Mouse (Mus musculus) neutrophil, adult 5-6 weeks (primary cell): Measurements from ENCODE around the gene Spata21. TPM values are rescaled to one million over a fixed set of nuclear protein-coding genes. Genes with fewer than 3 reads are reported as not detected.
"Not testable (repeated sequence)": the region's sequence is repeated elsewhere in the genome, so short reads cannot be mapped to it uniquely, and the experiment has no call there.

ENCODE experiments used
- ATAC-seq: fragments of 151-379, 151-347 bp; 2 replicates; pipeline ENCODE4 v1.8.0; 2017; ENCODE audit warnings: mild to moderate bottlenecking, moderate TSS enrichment; ENCODE audit not compliant: insufficient number of reproducible peaks, poor library complexity, low FRiP score, severe bottlenecking; ENCODE audit errors: extremely low read depth
- total RNA-seq: library from RNA; stranded (forward); fragments of 200-1000 nt; gene quantifications from 2 replicates; pipeline ENCODE4 v1.2.3, GENCODE M21; 2017

Gene Spata21
- total RNA-seq, 1 experiment from 2014 or later: not detected

- ATAC-seq: not testable (repeated sequence)
Measured at GRCm38 (mm10) chr4:141145124-141145523, 57.0 kb downstream of the Spata21 start.

GRCm38 (mm10) chr4:141146491-141147033 is 58.4 kb downstream of the Spata21 start:
- ATAC-seq: no peak

- ATAC-seq: peak; percentile 81
Measured at GRCm38 (mm10) chr4:141147112-141148008, 59.2 kb downstream of the Spata21 start, which contains the start of gene Fbxo42. Fbxo42 (plus strand) TSS chr4:141147913.

- peak; percentile 20; the same call in 1 of the 2 replicates for ATAC-seq
Measured at GRCm38 (mm10) chr4:141148009-141148801, 60.1 kb downstream of the Spata21 start.

GRCm38 (mm10) chr4:141149116-141149515 is 61.0 kb downstream of the Spata21 start:
- ATAC-seq: no peak

- ATAC-seq: peak; percentile 14; the same call in 1 of the 2 replicates
Measured at GRCm38 (mm10) chr4:141157485-141157884, 69.4 kb downstream of the Spata21 start.

GRCm38 (mm10) chr4:141158609-141159008 is 70.5 kb downstream of the Spata21 start:
- no peak for ATAC-seq

GRCm38 (mm10) chr4:141159093-141159492 is 71.0 kb downstream of the Spata21 start:
- no peak for ATAC-seq

GRCm38 (mm10) chr4:141159666-141160065 is 71.5 kb downstream of the Spata21 start:
- ATAC-seq: 0 out of 2 replicates have a peak, but pooled peaks have one; percentile 15

GRCm38 (mm10) chr4:141160193-141160592 is 72.1 kb downstream of the Spata21 start:
- no peak for ATAC-seq

- ATAC-seq: no peak
Measured at GRCm38 (mm10) chr4:141161699-141162208, 73.6 kb downstream of the Spata21 start.

Other genes starting within 250 kb of the Spata21 start
- 0.49 and 0.81 TPM in 2 replicates for gene Padi1, start 242.6 kb upstream of the Spata21 start, total RNA-seq
- 8.4 and 9.3 TPM in 2 replicates for gene Padi2, start 182.0 kb upstream of the Spata21 start, total RNA-seq
- gene Sdhb, start 127.1 kb upstream of the Spata21 start, total RNA-seq: 71.8 and 72.5 TPM in 2 replicates
- 47.8 TPM in 2 replicates for gene Atp13a2, start 101.5 kb upstream of the Spata21 start, total RNA-seq
- gene Mfap2, start 77.9 kb upstream of the Spata21 start, total RNA-seq: not detected in 2 replicates
- 6.5 and 6.8 TPM in 2 replicates for gene Crocc, start 27.8 kb upstream of the Spata21 start, total RNA-seq
- gene Necap2, start 10.0 kb upstream of the Spata21 start, total RNA-seq: 104 and 117 TPM in 2 replicates
- gene Szrd1, start 51.4 kb downstream of the Spata21 start, total RNA-seq: 46.0 and 46.1 TPM in 2 replicates
- 10.8 and 10.9 TPM in 2 replicates for gene Fbxo42, start 59.6 kb downstream of the Spata21 start, total RNA-seq
- 0.70 and 1.2 TPM in 2 replicates for gene Rsg1, start 125.6 kb downstream of the Spata21 start, total RNA-seq
- not detected in 2 replicates for gene Arhgef19, start 151.2 kb downstream of the Spata21 start, total RNA-seq
- gene Epha2, start 212.9 kb downstream of the Spata21 start, total RNA-seq: 1.2 and 2.8 TPM in 2 replicates